Mouse (Mus musculus): ENCODE measurements around the gene Pir.

DNA sequence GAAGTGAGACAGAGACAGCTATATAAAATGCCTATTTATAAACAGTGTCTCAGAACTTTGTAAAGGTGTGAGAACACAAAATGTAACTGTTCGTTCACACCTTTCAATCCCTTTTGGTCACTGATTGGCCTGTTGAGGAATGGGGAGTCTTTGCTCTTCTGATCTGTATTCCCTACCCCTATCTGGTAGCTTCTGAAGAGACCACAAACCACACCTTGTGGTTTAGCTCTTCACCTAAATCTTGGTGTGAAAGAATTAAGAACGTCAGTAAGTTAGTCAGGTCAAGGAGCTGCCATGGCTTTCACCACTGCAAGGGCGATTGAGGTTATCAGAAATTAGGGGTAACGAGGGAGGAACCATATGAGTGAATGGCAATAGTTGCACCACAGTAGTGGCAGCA lies 49.4 kb downstream of the Pir start:
- TF ChIP-seq CTCF (IDR thresholded peaks at IDR 0.05; ENCODE audit: extremely low read depth, insufficient read depth, low read length) (no peak), POLR2A (IDR thresholded peaks at IDR 0.05; ENCODE audit: extremely low read depth, insufficient read depth, low read length) (no peak)
